Mouse (Mus musculus) gastrocnemius, postnatal 14 days (tissue): ENCODE data around the gene Pmel. TPM values are rescaled to one million over a fixed set of nuclear protein-coding genes. Genes with fewer than 3 reads are reported as not detected.

ENCODE experiments used
- DNase-seq: peaks from one replicate; pipeline ENCODE4 v3.0.0; 2021; ENCODE audit warnings: mixed read lengths
- intact Hi-C: fragments of 180-260 bp; cut with DNase I; formaldehyde crosslinking; loops from one replicate; pipeline ENCODE4 v1.15.1; 2025; ENCODE audit warnings: low total_unique reads
- long read RNA-seq, 2 experiments: library from polyadenylated mRNA; stranded (forward); transcript quantifications; one replicate each; pipeline ENCODE4 v2.0.0; 2021
- total RNA-seq, 2 experiments: library from RNA; stranded (reverse); gene quantifications; 2 replicates each; pipeline ENCODE4 v1.2.3; 2021

The Pmel gene
- 1 to 10 TPM in 1 of 2 experiments, under 1 TPM in 1; 0.71 to 1.2 TPM for total RNA-seq
- long read RNA-seq, experiment 1 = 0 reads
- long read RNA-seq, experiment 2, partial matches to known transcripts = 0 of 1 reads
- long read RNA-seq, experiment 2, other reads (novel, unspliced or antisense) = 1 of 1 reads

DNA sequence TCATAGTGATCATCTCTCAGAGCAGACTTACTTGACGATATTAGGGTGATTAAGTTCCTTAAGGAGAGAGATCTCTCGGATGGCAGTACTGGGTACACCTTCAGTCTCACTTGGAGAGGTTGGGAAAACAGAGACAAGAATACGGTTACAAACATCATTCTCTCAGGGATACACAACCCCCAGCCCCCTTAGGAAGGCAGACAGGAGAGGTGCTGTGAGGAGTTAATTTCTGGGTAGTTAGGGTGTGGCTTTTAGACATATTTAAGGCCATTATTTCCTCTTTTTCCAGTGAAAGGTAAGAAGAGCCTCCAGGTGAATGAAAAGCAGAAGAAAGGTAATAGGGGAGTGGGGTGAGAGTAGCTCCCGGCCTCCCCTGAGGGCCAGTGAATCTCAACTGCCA is at the start of gene Pmel:
Gene Pmel (plus strand): TSS at position 301 of the 400 bp plus-strand sequence.
- intact Hi-C loops = no loop called here
- DNase-seq = no peak

DNA sequence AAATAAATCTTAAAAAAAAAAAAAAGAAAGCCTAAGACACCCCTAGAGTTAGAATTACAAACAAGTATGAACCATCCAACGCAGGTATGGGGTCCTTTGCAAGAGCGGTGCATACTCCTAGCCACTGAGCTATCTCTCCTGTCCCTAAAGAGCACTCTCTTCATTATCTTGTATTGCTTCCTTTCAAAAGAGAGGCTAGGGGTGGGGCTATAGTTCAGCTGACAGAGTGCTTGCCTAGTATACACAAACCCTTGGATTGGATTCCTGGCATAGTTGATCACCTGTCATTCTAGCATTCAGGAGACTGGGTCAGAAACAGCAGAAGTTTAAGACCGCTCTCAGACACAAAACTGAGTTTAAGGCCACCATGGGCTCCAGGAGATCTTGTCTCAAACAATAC is 48.7 kb upstream of the Pmel start:
- no peak for DNase-seq
- intact Hi-C loops = no loop called here

- no peak for DNase-seq
- intact Hi-C loops = no loop called here
Measured at GRCm38 (mm10) chr10:128656731-128657130, 47.3 kb upstream of the Pmel start.

DNA sequence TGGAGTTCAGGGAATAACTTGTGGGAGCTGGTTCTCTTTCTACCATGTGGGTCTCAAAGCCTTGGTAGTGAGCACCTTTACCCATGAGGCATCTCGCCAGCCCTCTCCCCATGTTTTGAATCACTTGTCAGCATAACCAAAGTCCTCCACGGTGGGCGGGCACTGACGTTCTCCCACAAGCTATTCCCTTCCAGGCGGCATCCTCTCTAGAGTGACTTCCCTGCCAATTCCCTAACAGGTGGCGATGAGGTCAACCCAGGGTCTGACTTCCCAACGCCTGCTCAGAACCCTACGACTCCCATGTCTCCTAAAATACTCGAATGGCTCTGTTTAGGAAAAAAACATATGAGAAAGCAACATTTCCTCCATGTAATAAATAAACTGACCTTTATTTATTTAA is 46.2 kb upstream of the Pmel start:
- DNase-seq = no peak

DNA sequence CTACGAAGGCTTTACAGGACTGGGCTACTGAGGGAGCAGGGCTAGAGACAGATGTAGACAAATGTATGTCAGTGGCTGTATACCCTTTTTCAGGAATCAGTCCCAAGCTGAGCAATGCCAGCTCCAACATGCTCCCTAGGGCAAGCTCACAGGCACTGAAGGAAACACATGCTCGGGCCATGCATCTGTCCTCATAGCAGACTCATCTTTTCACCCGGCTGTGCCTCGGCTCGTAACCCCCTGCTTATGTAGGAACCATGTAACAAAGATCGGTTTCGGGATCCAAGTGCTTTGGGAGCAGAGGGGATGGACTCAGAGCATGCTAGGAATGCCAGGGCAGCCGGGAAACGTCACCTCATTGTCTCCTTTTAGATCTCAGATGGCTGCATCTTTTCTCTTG is 44.5 kb upstream of the Pmel start:
- intact Hi-C loops = no loop called here
- no peak for DNase-seq

More for the DNA sequence above, 46.2 kb upstream of the Pmel start:
- intact Hi-C loops = no loop called here

DNA sequence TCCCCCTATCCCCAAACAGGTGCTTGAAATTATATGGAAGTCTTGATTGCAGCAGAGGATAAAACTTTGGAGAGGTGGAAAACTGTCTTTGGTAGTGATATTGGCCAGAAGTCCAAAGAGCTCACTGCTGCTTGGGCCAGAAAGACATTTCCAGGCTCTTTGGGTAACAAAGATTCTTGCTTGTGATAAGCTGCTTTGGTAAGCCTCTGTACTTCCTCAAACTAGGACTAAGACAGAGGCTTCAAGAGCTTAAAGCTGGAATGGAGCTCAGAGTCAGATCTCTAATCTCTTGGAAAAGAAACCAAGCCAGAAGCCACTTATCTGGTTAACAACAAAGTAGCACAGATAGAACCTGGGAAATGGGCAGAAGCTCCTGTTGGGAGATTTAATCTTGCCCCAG is 41.5 kb upstream of the Pmel start:
- intact Hi-C loops = no loop called here
- DNase-seq = no peak

DNA sequence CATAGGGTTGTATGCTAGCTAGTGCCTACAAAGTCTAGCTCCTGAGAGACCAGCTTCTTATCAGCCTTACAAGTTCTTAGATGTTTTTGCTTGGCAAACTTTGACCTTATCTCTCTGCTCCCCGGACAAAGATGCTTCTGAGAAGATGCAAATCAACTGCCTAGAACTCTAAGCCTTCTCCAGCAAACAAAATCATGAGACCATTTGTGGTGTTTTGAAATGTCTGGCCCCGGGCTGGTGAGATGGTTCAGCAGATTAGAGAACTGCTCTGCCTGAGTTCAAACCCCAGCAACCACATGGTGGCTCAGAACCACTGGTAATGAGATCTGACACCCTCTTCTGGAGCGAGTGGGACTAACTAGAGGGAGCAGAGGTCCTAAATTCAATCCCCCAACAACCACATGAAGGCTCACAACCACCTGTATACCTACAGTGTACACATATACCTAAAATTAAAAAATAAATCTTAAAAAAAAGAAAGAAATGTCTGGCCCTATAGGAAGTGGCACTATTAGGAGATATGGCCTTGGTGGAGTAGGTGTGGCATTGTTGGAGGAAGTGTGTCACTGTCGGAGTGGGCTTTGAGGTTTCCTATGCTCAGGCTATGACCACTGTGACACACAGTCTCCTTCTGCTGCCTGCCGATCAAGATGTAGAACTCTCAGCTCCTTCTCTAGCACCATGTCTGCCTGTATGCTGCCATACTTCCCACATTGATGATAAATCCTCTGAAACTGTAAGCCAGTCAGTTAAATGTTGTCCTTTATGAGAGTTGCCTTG is 40.4 kb upstream of the Pmel start:
- no peak for DNase-seq
- intact Hi-C loops = no loop called here

DNA sequence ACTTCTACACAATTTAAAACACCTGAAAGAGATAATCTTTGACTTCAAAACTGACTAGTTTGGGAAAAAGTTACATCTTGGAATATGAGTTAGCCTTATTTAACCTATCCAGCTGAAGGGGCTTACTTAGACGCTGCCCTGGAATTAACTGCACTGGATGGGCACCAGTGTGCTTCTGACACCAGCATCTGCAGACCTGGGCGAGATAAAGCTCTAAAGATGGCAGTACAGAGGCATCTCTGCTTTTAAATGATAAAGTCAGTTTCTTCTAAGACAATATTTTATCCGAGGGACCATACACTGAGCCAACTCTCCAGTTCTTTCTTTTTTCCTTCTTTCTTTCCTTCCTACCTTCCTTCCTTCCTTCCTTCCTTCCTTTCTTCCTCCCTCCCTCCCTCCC is 39.2 kb upstream of the Pmel start:
- DNase-seq = no peak
- intact Hi-C loops = no loop called here

- no peak for DNase-seq
- intact Hi-C loops = no loop called here
Measured at GRCm38 (mm10) chr10:128665307-128665706, 38.7 kb upstream of the Pmel start.

GRCm38 (mm10) chr10:128665806-128666205 is 38.2 kb upstream of the Pmel start:
- intact Hi-C loops = no loop called here
- no peak for DNase-seq

DNA sequence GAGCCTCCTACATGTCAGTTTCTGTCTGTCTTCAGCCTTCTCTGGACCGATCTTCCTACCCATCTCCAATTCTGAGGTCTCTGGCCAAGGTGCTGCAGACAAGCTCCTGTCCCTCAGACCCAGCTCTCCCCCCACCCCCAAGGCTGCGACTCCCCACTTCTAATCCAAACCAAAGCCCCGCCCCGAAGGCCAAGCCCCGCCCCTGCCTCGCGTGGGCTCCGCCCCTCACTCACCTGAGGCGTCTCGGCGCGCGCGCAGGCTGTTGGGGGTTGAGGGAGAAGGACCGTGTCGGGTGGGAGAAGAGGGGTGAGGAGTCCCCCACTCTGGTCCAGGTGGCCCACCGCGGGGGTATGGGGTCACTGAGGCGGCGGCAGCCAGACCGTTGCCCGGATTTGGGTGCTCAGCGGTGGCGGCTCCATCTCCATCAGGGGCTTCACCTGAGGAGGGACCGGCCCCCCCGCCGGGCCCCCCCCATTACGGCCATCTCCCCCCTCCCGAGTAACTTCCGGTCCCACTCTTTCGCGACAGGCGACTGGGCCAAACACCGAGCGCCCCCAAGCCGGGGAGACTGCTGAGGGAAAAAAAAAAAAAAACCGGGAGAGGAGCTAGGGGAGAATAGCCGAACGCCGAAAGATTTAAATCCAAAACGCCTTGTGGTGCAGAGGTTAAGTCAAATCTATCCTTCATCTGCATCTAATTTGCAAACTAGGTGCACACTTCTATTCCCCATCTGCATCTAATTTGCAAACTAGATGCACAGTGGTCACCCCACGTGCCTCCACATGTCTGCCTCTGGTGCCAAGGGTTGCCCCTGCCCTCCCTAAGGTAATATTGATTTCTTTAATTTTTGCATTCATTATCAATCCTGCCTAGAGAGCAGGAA is 35.0 kb upstream of the Pmel start:
- intact Hi-C loops = no loop called here
- DNase-seq = peak; percentile 18

DNA sequence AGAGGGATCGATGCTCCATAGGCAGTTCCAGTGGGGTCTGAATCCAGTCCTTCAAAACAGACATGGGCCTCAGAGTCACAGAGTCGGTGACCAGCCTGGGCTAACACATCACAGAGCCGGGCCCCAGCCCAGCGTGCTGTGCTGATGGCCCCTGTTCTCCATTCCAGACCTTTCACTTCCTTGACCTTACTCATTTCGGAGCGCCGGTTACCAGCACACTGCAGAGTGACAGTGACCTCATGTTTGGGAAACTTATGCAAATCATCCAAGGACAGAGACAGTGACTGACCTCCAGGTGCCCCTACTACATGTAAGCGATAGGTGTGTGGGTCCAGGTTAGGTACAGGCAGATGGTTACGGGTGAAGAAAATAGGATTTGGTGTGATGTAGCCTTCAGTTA is 32.8 kb upstream of the Pmel start:
- intact Hi-C loops = loop anchor here (5.0 to 10.0 kb wide), 2 partner anchors 39 to 106 kb away; partner anchors contain the start of gene Pa2g4
- no peak for DNase-seq

DNA sequence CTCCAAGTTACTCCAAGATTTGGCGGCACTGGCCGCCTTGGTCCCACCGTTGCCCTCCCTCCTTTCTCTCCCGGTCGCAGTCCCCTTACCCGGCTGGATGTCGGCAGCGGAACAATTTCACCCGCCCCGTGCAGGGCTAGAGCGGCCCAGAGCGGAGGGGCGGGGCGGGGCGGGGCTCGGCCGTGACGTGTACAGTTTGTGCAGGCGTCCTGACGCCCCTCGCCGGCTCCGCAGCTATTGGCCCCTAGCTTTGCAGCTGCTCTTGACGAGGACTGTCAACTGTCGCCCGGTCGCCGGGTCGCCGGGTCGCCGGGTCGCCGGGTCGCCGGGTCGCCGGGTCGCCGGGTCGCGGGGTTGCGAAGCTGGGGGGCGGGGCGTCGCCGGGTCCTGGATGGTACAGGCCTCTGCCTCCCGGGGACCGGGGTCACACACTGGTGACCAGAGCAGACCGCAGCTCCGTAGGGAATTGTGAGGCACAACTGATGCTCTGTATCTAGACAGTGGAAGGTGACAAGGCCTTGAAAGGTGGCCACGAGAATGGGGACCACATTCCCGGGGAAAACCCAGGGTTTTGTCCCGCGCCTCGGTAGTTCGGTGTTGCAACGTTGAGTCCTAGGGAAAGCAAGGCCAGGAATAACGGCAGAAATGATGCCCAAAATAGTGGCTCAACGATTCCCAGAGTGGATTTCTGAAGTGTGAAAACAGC is 30.1 kb upstream of the Pmel start, which contains the start of gene Suox:
Gene Suox (minus strand): TSS at position 311 of the 706 bp plus-strand sequence.
- intact Hi-C loops = loop anchor here (5.0 to 10.0 kb wide), 2 partner anchors 42 to 109 kb away; partner anchors contain the start of gene Pa2g4

GRCm38 (mm10) chr10:128674469-128675008 is 29.5 kb upstream of the Pmel start:
- no peak for DNase-seq
- intact Hi-C loops = loop anchor here (5.0 to 10.0 kb wide), 2 partner anchors 42 to 110 kb away; partner anchors contain the start of gene Pa2g4

More for the DNA sequence above, 30.1 kb upstream of the Pmel start, which contains the start of gene Suox:
- DNase-seq = peak; percentile 81

DNA sequence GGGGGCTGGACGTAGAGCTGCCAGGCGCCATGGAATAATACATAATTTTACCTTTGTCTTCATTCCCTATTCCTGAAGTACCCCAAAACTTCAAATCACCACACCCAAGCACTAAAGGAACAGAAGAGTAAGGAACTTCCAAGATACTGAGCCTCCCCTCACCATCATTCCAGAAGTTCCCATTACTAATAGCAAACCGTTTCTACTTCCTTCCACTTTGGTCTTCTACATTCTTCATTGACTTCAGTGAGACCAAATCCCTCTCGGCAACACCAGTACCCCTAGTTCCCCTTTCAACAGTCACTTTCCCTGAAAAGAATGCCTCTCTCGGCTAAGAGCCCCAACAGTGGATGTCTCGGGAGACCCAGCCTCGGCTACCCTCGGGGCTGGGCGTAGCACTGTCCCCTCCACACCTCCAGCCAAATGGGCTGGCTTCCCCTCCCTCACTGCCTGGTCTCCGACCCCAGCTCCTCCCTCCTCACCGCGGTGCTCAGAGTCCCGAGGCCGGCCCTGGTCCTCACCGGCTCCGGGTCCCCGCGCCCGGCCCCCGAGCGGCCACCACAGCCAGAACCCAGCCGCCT is 8.5 kb upstream of the Pmel start:
- DNase-seq = peak; percentile 68
- intact Hi-C loops = no loop called here

DNA sequence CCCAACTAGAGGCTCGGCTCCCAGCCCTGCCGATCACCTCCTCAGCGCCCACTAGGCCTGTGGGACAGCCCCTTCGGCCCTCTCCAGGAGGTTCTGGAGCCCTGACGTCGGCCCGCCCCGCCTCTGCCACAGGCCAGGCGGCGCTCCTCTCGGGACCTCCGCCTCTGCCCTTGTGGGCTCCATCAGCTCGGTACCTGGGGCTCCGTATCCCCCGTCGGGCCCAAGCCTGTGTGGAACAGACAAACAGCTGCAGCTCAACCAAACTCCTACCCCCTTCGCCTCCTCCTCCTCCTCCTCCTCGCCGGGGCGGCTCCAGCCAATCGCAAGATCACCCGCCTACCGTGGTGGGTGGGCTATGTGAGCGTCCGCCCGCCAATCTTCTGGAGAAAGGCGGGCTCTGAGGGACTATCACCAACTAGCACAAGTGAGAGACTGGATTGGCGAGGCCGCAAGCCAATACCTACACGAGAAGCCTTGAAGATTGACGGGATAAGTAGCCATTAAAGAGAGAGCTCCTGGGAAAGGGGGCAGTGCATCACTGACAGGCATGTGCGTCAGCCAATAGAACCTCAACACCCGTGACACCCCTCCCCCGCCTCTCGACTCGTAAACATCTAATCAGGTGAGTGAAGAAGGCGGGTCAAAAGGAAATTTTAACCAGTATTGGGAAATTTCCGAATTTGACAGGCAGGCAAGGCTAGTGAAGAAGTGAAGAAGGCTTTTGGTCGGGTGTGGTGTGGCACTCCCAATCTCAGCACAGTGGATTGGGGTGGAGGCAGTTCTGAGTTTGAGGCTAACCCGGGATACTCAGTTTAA is 7.8 kb upstream of the Pmel start, which contains the start of gene Rab5b:
Gene Rab5b (minus strand): TSS at position 273 of the 816 bp plus-strand sequence.
- intact Hi-C loops = no loop called here
- peak; percentile 98 for DNase-seq

DNA sequence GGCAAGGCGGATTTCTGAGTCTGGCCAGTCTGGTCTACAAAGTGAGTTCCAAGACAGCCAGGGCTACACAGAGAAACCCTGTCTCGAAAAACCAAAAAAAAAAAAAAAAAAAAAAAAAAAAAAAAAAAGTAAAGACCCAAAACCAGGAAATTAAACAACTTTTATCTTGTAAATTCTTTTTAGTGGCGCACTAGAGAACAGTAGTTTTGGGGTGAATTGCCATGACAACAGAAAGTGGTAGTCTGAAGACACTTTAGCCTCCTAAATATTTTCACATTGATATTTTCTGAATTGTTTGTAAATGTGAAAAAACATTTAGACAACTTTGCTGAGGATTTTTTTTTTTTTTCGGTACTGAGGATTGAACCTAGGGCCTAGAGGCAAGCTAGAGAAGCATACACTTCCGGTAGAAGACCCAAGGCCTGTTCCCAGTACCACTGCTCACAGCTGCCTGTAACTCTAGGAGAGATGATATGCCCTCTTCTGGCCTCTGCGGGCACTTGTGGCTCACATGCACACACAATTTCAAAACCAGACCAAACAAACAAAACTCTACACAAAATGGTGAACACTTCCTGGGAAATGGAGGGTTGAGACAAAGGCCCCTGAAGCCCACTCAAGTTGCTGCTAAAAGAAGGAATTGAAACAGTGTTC is 6.8 kb upstream of the Pmel start:
- DNase-seq = no peak
- intact Hi-C loops = no loop called here
